ENCODE assay signal across 8 mouse cellular contexts in genomic region chr19:60789452-60789851, GRCm38 (mm10). TPM values are rescaled to one million over a fixed set of nuclear protein-coding genes. Genes with fewer than 3 reads are reported as not detected.
A peak's percentile ranks its signal among the peaks of the same experiment; 100 is the strongest.
DNase-seq lines count a peak whose midpoint lies in the region; ATAC-seq and TF ChIP-seq lines count a peak whose summit lies in the region.

No protein-coding gene starts in this region.

- 2% methylated on average over 7 of the region's 7 CpGs for WGBS in heart, embryonic 15.5 days
- WGBS in heart, postnatal 0 days: 0% methylated on average over 7 of the region's 7 CpGs
- 4% methylated on average over 7 of the region's 7 CpGs for WGBS in midbrain, embryonic 11.5 days

- peak overlapping the region; percentile 99 for H3K9ac ChIP-seq in heart, embryonic 15.5 days
- peak overlapping the region; percentile 96 for H3K9ac ChIP-seq in heart, postnatal 0 days (replicated peaks; ENCODE audit: low read depth, low read length)
- peak overlapping the region; percentile 99 for H3K9ac ChIP-seq in midbrain, embryonic 11.5 days (ENCODE audit: low read length)

- H3K4me2 ChIP-seq in heart, embryonic 15.5 days: peak overlapping the region; percentile 57
- H3K4me2 ChIP-seq in heart, postnatal 0 days (ENCODE audit: low read depth, low read length): peak overlapping the region; percentile 73
- peak overlapping the region; percentile 68 for H3K4me2 ChIP-seq in midbrain, embryonic 11.5 days

- H3K36me3 ChIP-seq in heart, embryonic 15.5 days: no peaks in the 10 kb centered on the region
- peaks cover 20% of the 10 kb centered on the region for H3K36me3 ChIP-seq in G1E (replicated peaks)
- H3K36me3 ChIP-seq in heart, postnatal 0 days (replicated peaks; ENCODE audit: control insufficient read depth, insufficient read depth, low read length): no peaks in the 10 kb centered on the region
- no peaks in the 10 kb centered on the region for H3K36me3 ChIP-seq in midbrain, embryonic 11.5 days (ENCODE audit: control insufficient read depth, insufficient read depth, low read length)

- no peak for TF ChIP-seq CTCF in G1E (IDR thresholded peaks at IDR 0.05; ENCODE audit: low read depth, low read length)
- TF ChIP-seq CTCF in heart, postnatal 0 days (IDR thresholded peaks at IDR 0.05; ENCODE audit: low read depth): no peak

- no peaks in the 10 kb centered on the region for H3K9me3 ChIP-seq in heart, embryonic 15.5 days (replicated peaks)
- no peaks in the 10 kb centered on the region for H3K9me3 ChIP-seq in G1E (replicated peaks)
- no peaks in the 10 kb centered on the region for H3K9me3 ChIP-seq in heart, postnatal 0 days (replicated peaks; ENCODE audit: control insufficient read depth, low read length)
- no peaks in the 10 kb centered on the region for H3K9me3 ChIP-seq in midbrain, embryonic 11.5 days (ENCODE audit: control insufficient read depth, low read length)

- no peaks in the 10 kb centered on the region for H3K27me3 ChIP-seq in heart, embryonic 15.5 days
- H3K27me3 ChIP-seq in G1E (ENCODE audit: insufficient read depth, low read length): no peaks in the 10 kb centered on the region
- no peaks in the 10 kb centered on the region for H3K27me3 ChIP-seq in heart, postnatal 0 days (ENCODE audit: control insufficient read depth, insufficient read depth, low read length)
- H3K27me3 ChIP-seq in midbrain, embryonic 11.5 days (ENCODE audit: control insufficient read depth, insufficient read depth, low read length): no peaks in the 10 kb centered on the region

- TF ChIP-seq EP300 in heart, postnatal 0 days (IDR thresholded peaks at IDR 0.05; ENCODE audit: low read depth): no peak

- ATAC-seq in heart, embryonic 15.5 days (replicated peaks; ENCODE audit: insufficient number of reproducible peaks, insufficient read depth, low FRiP score, low read depth): no peak
- no peak for ATAC-seq in G1E (ENCODE audit: extremely low read depth, insufficient number of reproducible peaks, low FRiP score, poor library complexity, severe bottlenecking)
- no peak for ATAC-seq in heart, postnatal 0 days (ENCODE audit: insufficient read depth, low read depth)
- ATAC-seq in midbrain, embryonic 11.5 days (ENCODE audit: low FRiP score): no peak
- ATAC-seq in frontal cortex, adult (ENCODE audit: low TSS enrichment): no peak

- no peak for DNase-seq in heart, postnatal 25 days (ENCODE audit: low spot score)
- no peak for DNase-seq in G1E (ENCODE audit: low spot score)
- DNase-seq in heart, postnatal 0 days (ENCODE audit: low spot score): no peak
- peak; percentile 89 for DNase-seq in midbrain, embryonic 11.5 days (ENCODE audit: low spot score, missing footprints)
- no peak for DNase-seq in B cell, adult 2 months
- DNase-seq in right cerebral cortex, postnatal 25 days: no peak

- H3K4me1 ChIP-seq in heart, embryonic 15.5 days (replicated peaks): peaks cover 23% of the 10 kb centered on the region
- H3K4me1 ChIP-seq in G1E (ENCODE audit: insufficient read depth, low read depth, low read length): peaks cover 31% of the 10 kb centered on the region
- peaks cover 24% of the 10 kb centered on the region for H3K4me1 ChIP-seq in heart, postnatal 0 days (ENCODE audit: control insufficient read depth, insufficient read depth)
- H3K4me1 ChIP-seq in midbrain, embryonic 11.5 days (ENCODE audit: control insufficient read depth, insufficient read depth, low read length): peaks cover 8% of the 10 kb centered on the region

- H3K27ac ChIP-seq in heart, embryonic 15.5 days: peak overlapping the region; percentile 97
- H3K27ac ChIP-seq in heart, postnatal 0 days (ENCODE audit: low read depth): peak overlapping the region; percentile 99
- peak overlapping the region; percentile 94; the same call in 1 of the 2 replicates for H3K27ac ChIP-seq in midbrain, embryonic 11.5 days (ENCODE audit: low read depth, low read length)

- intact Hi-C loops in heart, postnatal 25 days (cut with DNase I): no loop called here

- H3K4me3 ChIP-seq in heart, embryonic 15.5 days: peak overlapping the region; percentile 98
- H3K4me3 ChIP-seq in G1E (ENCODE audit: low read depth, low read length): peak overlapping the region; percentile 77
- peak overlapping the region; percentile 89 for H3K4me3 ChIP-seq in heart, postnatal 0 days (ENCODE audit: low read depth, low read length)
- peak overlapping the region; percentile 99 for H3K4me3 ChIP-seq in midbrain, embryonic 11.5 days (ENCODE audit: low read depth, low read length)

RNA-seq across cellular contexts. Expression of gene Eif3a, which starts 1.0 kb away (rescaled TPM):
- polyA plus RNA-seq in heart, embryonic 15.5 days (2015; fragmentation: Nextera tagmentation; extraction: Ambion mirVana): 95.0 and 103 TPM in 2 replicates
- total RNA-seq in heart, postnatal 25 days (2021): 100 to 1,000 TPM; 103 to 106 TPM
- 415 and 493 TPM in 2 replicates for total RNA-seq in G1E (2014; fragmentation: Nextera tagmentation)
- 261 and 323 TPM in 2 replicates for total RNA-seq in G1E (2017)
- polyA plus RNA-seq in G1E (2012): 101 and 135 TPM in 2 replicates
- total RNA-seq in heart, postnatal 0 days (2014; rRNA removed; ENCODE audit: low replicate concordance): 75.1 and 75.4 TPM in 2 replicates
- polyA plus RNA-seq in heart, postnatal 0 days (2015; fragmentation: Nextera tagmentation; extraction: Ambion mirVana): 71.0 and 75.5 TPM in 2 replicates
- polyA plus RNA-seq in midbrain, embryonic 11.5 days (2014; fragmentation: Nextera tagmentation; extraction: Ambion mirVana): 164 and 171 TPM in 2 replicates

RNA-seq across cellular contexts. Expression of gene Fam45a, which starts 21.9 kb away (rescaled TPM):
- polyA plus RNA-seq in heart, embryonic 15.5 days (2015; fragmentation: Nextera tagmentation; extraction: Ambion mirVana): 19.7 and 19.9 TPM in 2 replicates
- 10 to 100 TPM; 15.5 to 17.6 TPM for total RNA-seq in heart, postnatal 25 days (2021)
- total RNA-seq in G1E (2014; fragmentation: Nextera tagmentation): 74.6 and 90.0 TPM in 2 replicates
- 26.6 and 29.7 TPM in 2 replicates for total RNA-seq in G1E (2017)
- polyA plus RNA-seq in G1E (2012): 3.3 and 5.3 TPM in 2 replicates
- total RNA-seq in heart, postnatal 0 days (2014; rRNA removed; ENCODE audit: low replicate concordance): 14.1 and 23.0 TPM in 2 replicates
- polyA plus RNA-seq in heart, postnatal 0 days (2015; fragmentation: Nextera tagmentation; extraction: Ambion mirVana): 13.4 and 15.0 TPM in 2 replicates
- polyA plus RNA-seq in midbrain, embryonic 11.5 days (2014; fragmentation: Nextera tagmentation; extraction: Ambion mirVana): 44.1 and 45.7 TPM in 2 replicates

RNA-seq across cellular contexts. Expression of gene Nanos1, which starts 33.7 kb away (rescaled TPM):
- polyA plus RNA-seq in heart, embryonic 15.5 days (2015; fragmentation: Nextera tagmentation; extraction: Ambion mirVana): 0.83 and 0.96 TPM in 2 replicates
- under 1 TPM; 0.11 to 0.29 TPM for total RNA-seq in heart, postnatal 25 days (2021)
- total RNA-seq in G1E (2014; fragmentation: Nextera tagmentation) (2.6 and 4.0 TPM in 2 replicates), G1E (2017) (4.4 and 4.6 TPM in 2 replicates)
- 2.1 and 2.7 TPM in 2 replicates for polyA plus RNA-seq in G1E (2012)
- 1.1 and 3.1 TPM in 2 replicates for total RNA-seq in heart, postnatal 0 days (2014; rRNA removed; ENCODE audit: low replicate concordance)
- polyA plus RNA-seq in heart, postnatal 0 days (2015; fragmentation: Nextera tagmentation; extraction: Ambion mirVana): 0.25 and 0.29 TPM in 2 replicates
- polyA plus RNA-seq in midbrain, embryonic 11.5 days (2014; fragmentation: Nextera tagmentation; extraction: Ambion mirVana): 3.9 and 4.6 TPM in 2 replicates
